Mouse (Mus musculus) heart, embryonic 11.5 days (tissue): ENCODE results near the gene Ccdc102a. TPM values are rescaled to one million over a fixed set of nuclear protein-coding genes. Genes with fewer than 3 reads are reported as not detected.

ENCODE experiments used
- ATAC-seq: fragments of 200-750 bp; cut with Nextera tagmentation; replicated peaks from 2 replicates; pipeline ENCODE4 v1.8.0; 2017; ENCODE audit warnings: moderate library complexity; ENCODE audit not compliant: insufficient number of reproducible peaks, low FRiP score, low TSS enrichment
- H3K27ac ChIP-seq: fragments of 300-500 bp; sonication (generic); 2 replicates; pipeline ENCODE4 v1.5.1; 2014; ENCODE audit warnings: mild to moderate bottlenecking, low read depth, low read length
- H3K27me3 ChIP-seq: fragments of 300-500 bp; sonication (generic); 2 replicates; pipeline ENCODE4 v1.6.1; 2014; ENCODE audit warnings: mild to moderate bottlenecking, low read length, mixed read lengths; ENCODE audit not compliant: control insufficient read depth, insufficient read depth
- H3K36me3 ChIP-seq: fragments of 300-500 bp; sonication (generic); 2 replicates; pipeline ENCODE4 v1.6.1; 2014; ENCODE audit warnings: mild to moderate bottlenecking, low read length, moderate library complexity, mixed read lengths; ENCODE audit not compliant: control insufficient read depth, insufficient read depth
- H3K4me1 ChIP-seq: fragments of 300-500 bp; sonication (generic); 2 replicates; pipeline ENCODE4 v1.6.1; 2014; ENCODE audit warnings: low read length; ENCODE audit not compliant: control insufficient read depth, insufficient read depth
- H3K4me2 ChIP-seq: fragments of 300-500 bp; sonication (generic); 2 replicates; pipeline ENCODE4 v1.6.1; 2014; ENCODE audit warnings: mild to moderate bottlenecking, moderate library complexity
- H3K4me3 ChIP-seq: fragments of 300-500 bp; sonication (generic); 2 replicates; pipeline ENCODE4 v1.5.1; 2014; ENCODE audit warnings: low read depth, low read length
- H3K9ac ChIP-seq: fragments of 300-500 bp; sonication (generic); 2 replicates; pipeline ENCODE4 v1.6.1; 2014; ENCODE audit warnings: mild to moderate bottlenecking, low read depth, low read length, moderate library complexity
- H3K9me3 ChIP-seq: fragments of 300-500 bp; sonication (generic); replicated peaks from 2 replicates; pipeline ENCODE4 v1.6.1; 2016; ENCODE audit warnings: low read length; ENCODE audit not compliant: control insufficient read depth
- WGBS: fragments of 180-500 bp; shearing (Covaris S2); extraction: QIAGEN DNeasy Blood & Tissue Kit; methylation state at CpG from one replicate; pipeline ENCODE4 v1.1.7; 2014; ENCODE audit not compliant: insufficient replicate concordance; 5-methylcytosine and 5-hydroxymethylcytosine counted together
- polyA plus RNA-seq: library from polyadenylated mRNA; unstranded; fragments of >200 nt; fragmentation: Nextera tagmentation; extraction: Ambion mirVana; gene quantifications from 2 replicates; pipeline ENCODE4 v1.2.1, GENCODE M21; 2014

Ccdc102a gene
- polyA plus RNA-seq, 1 experiment from 2014 or later, result 24.8 TPM

- H3K4me2 ChIP-seq, result no peak overlapping the region
- H3K9ac ChIP-seq, result no peak overlapping the region
- H3K27me3 ChIP-seq, result no peaks in the 10 kb centered on the region
- H3K9me3 ChIP-seq, result no peaks in the 10 kb centered on the region
- no peak overlapping the region for H3K4me3 ChIP-seq
- peaks cover 12% of the 10 kb centered on the region for H3K4me1 ChIP-seq
- no peaks in the 10 kb centered on the region for H3K36me3 ChIP-seq
- no peak for ATAC-seq
- H3K27ac ChIP-seq, result no peak overlapping the region
- WGBS, result 66% methylated on average over 7 of the region's 7 CpGs
Measured at GRCm38 (mm10) chr8:94954368-94954737, 36.5 kb upstream of the Ccdc102a start.

- H3K27ac ChIP-seq, result no peak overlapping the region
- ATAC-seq, result no peak
- no peaks in the 10 kb centered on the region for H3K9me3 ChIP-seq
- peaks cover 12% of the 10 kb centered on the region for H3K4me1 ChIP-seq
- H3K9ac ChIP-seq, result no peak overlapping the region
- 66% methylated on average over 7 of the region's 7 CpGs for WGBS
- no peaks in the 10 kb centered on the region for H3K27me3 ChIP-seq
- H3K36me3 ChIP-seq, result no peaks in the 10 kb centered on the region
- H3K4me3 ChIP-seq, result no peak overlapping the region
- H3K4me2 ChIP-seq, result no peak overlapping the region
Measured at GRCm38 (mm10) chr8:94953624-94954367, 35.9 kb upstream of the Ccdc102a start.

GRCm38 (mm10) chr8:94952086-94952485 lies 34.2 kb upstream of the Ccdc102a start:
- 70% methylated on average over 5 of the region's 5 CpGs for WGBS
- H3K9ac ChIP-seq, result no peak overlapping the region
- no peaks in the 10 kb centered on the region for H3K9me3 ChIP-seq
- H3K4me3 ChIP-seq, result no peak overlapping the region
- H3K36me3 ChIP-seq, result no peaks in the 10 kb centered on the region
- H3K4me1 ChIP-seq, result peaks cover 12% of the 10 kb centered on the region
- no peak overlapping the region for H3K4me2 ChIP-seq
- ATAC-seq, result no peak
- no peak overlapping the region for H3K27ac ChIP-seq
- no peaks in the 10 kb centered on the region for H3K27me3 ChIP-seq

- peaks cover 9% of the 10 kb centered on the region for H3K4me1 ChIP-seq
- H3K27ac ChIP-seq, result no peak overlapping the region
- WGBS, result 75% methylated on average over 5 of the region's 5 CpGs
- no peak for ATAC-seq
- H3K4me2 ChIP-seq, result no peak overlapping the region
- no peaks in the 10 kb centered on the region for H3K36me3 ChIP-seq
- H3K9ac ChIP-seq, result no peak overlapping the region
- H3K4me3 ChIP-seq, result no peak overlapping the region
- H3K9me3 ChIP-seq, result no peaks in the 10 kb centered on the region
- H3K27me3 ChIP-seq, result no peaks in the 10 kb centered on the region
Measured at GRCm38 (mm10) chr8:94950458-94950857, 32.6 kb upstream of the Ccdc102a start.

GRCm38 (mm10) chr8:94950046-94950445 lies 32.1 kb upstream of the Ccdc102a start:
- Histone ChIP-seq H3K27ac (no peak overlapping the region), H3K4me1 (peaks cover 9% of the 10 kb centered on the region), H3K4me2 (no peak overlapping the region), H3K9me3 (no peaks in the 10 kb centered on the region), H3K36me3 (no peaks in the 10 kb centered on the region), H3K9ac (no peak overlapping the region), H3K27me3 (0 out of 2 replicates have a peak, but pooled peaks cover 3% of the 10 kb centered on the region), H3K4me3 (no peak overlapping the region)
- no peak for ATAC-seq
- 9% methylated on average over 4 of the region's 4 CpGs for WGBS

GRCm38 (mm10) chr8:94949010-94949409 lies 31.1 kb upstream of the Ccdc102a start:
- Histone ChIP-seq H3K4me1 (no peaks in the 10 kb centered on the region), H3K27me3 (0 out of 2 replicates have a peak, but pooled peaks cover 6% of the 10 kb centered on the region), H3K36me3 (no peaks in the 10 kb centered on the region), H3K4me3 (no peak overlapping the region), H3K9ac (no peak overlapping the region), H3K9me3 (no peaks in the 10 kb centered on the region), H3K27ac (no peak overlapping the region), H3K4me2 (no peak overlapping the region)
- no peak for ATAC-seq
- WGBS, result 85% methylated on average over 4 of the region's 4 CpGs

GRCm38 (mm10) chr8:94948421-94948820 lies 30.5 kb upstream of the Ccdc102a start:
- no peak overlapping the region for H3K27ac ChIP-seq
- 0 out of 2 replicates have a peak, but pooled peaks cover 6% of the 10 kb centered on the region for H3K27me3 ChIP-seq
- no peak overlapping the region for H3K9ac ChIP-seq
- no peaks in the 10 kb centered on the region for H3K4me1 ChIP-seq
- H3K4me2 ChIP-seq, result no peak overlapping the region
- no peaks in the 10 kb centered on the region for H3K36me3 ChIP-seq
- ATAC-seq, result no peak
- H3K4me3 ChIP-seq, result no peak overlapping the region
- no peaks in the 10 kb centered on the region for H3K9me3 ChIP-seq
- 69% methylated on average over 4 of the region's 4 CpGs for WGBS

GRCm38 (mm10) chr8:94945185-94945584 lies 27.3 kb upstream of the Ccdc102a start:
- Histone ChIP-seq H3K4me3 (no peak overlapping the region), H3K27me3 (peaks cover 13% of the 10 kb centered on the region; the same call in 1 of the 2 replicates), H3K4me2 (no peak overlapping the region), H3K9me3 (no peaks in the 10 kb centered on the region), H3K36me3 (no peaks in the 10 kb centered on the region), H3K9ac (no peak overlapping the region), H3K4me1 (no peaks in the 10 kb centered on the region; the same call in 1 of the 2 replicates), H3K27ac (no peak overlapping the region)
- 58% methylated on average over 6 of the region's 6 CpGs for whole genome bisulfite sequencing
- ATAC-seq, result no peak

- H3K4me3 ChIP-seq, result no peak overlapping the region
- WGBS, result 15% methylated on average over 6 of the region's 6 CpGs
- no peaks in the 10 kb centered on the region for H3K9me3 ChIP-seq
Measured at GRCm38 (mm10) chr8:94942566-94942965, 24.7 kb upstream of the Ccdc102a start.

More at GRCm38 (mm10) chr8:94942566-94942965, 24.7 kb upstream of the Ccdc102a start:
- Histone ChIP-seq H3K4me2 (no peak overlapping the region), H3K9ac (no peak overlapping the region), H3K36me3 (no peaks in the 10 kb centered on the region), H3K27ac (no peak overlapping the region), H3K27me3 (peaks cover 13% of the 10 kb centered on the region; the same call in 1 of the 2 replicates), H3K4me1 (no peaks in the 10 kb centered on the region; the same call in 1 of the 2 replicates)
- no peak for ATAC-seq
